Mouse (Mus musculus): ENCODE measurements around the gene Id3. TPM values are rescaled to one million over a fixed set of nuclear protein-coding genes. Genes with fewer than 3 reads are reported as not detected.

Id3 gene
- total and polyA plus RNA-seq, 2 experiments from 2014 or later: 156 to 208 TPM

- H3K27ac ChIP-seq (ENCODE audit: low read depth, low read length): no peak overlapping the region
Measured at GRCm38 (mm10) chr4:136147436-136148135, 4.3 kb downstream of the Id3 start.

GRCm38 (mm10) chr4:136148342-136149044 is 5.2 kb downstream of the Id3 start:
- no peaks in the 10 kb centered on the region for H3K9me3 ChIP-seq (ENCODE audit: low read length)
- DNase-seq (ENCODE audit: low spot score) (no peak), ATAC-seq (ENCODE audit: low FRiP score) (peak; percentile 9; the same call in 1 of the 2 replicates)
- no peaks in the 10 kb centered on the region; the same call in none of the 2 replicates for H3K27me3 ChIP-seq (ENCODE audit: insufficient read depth, low read length)
- peak overlapping the region; percentile 48 for H3K4me3 ChIP-seq (ENCODE audit: low read depth, low read length)
- peak overlapping the region; percentile 96 for H3K4me2 ChIP-seq (ENCODE audit: low read depth, low read length, poor library complexity, severe bottlenecking)
- no peak overlapping the region; the same call in 1 of the 2 replicates for H3K9ac ChIP-seq (replicated peaks; ENCODE audit: low read length, poor library complexity, severe bottlenecking)
- H3K27ac ChIP-seq (ENCODE audit: low read depth, low read length): 0 out of 2 replicates have a peak overlapping the region, but pooled peaks have one; percentile 38
- peaks cover 7% of the 10 kb centered on the region; the same call in 1 of the 2 replicates for H3K4me1 ChIP-seq (ENCODE audit: insufficient read depth, low read length)
- H3K36me3 ChIP-seq (ENCODE audit: insufficient read depth, low read length): no peaks in the 10 kb centered on the region
- no peak for TF ChIP-seq CTCF (IDR thresholded peaks at IDR 0.05)
- 11% methylated on average over 30 of the region's 31 CpGs for WGBS

More at GRCm38 (mm10) chr4:136147436-136148135, 4.3 kb downstream of the Id3 start:
- ATAC-seq (ENCODE audit: low FRiP score) (peak; percentile 75), DNase-seq (ENCODE audit: low spot score) (peak; percentile 80)
- no peaks in the 10 kb centered on the region for H3K9me3 ChIP-seq (ENCODE audit: low read length)
- peaks cover 7% of the 10 kb centered on the region; the same call in 1 of the 2 replicates for H3K4me1 ChIP-seq (ENCODE audit: insufficient read depth, low read length)
- no peak for TF ChIP-seq CTCF (IDR thresholded peaks at IDR 0.05)
- H3K36me3 ChIP-seq (ENCODE audit: insufficient read depth, low read length): no peaks in the 10 kb centered on the region
- peak overlapping the region; percentile 96 for H3K4me2 ChIP-seq (ENCODE audit: low read depth, low read length, poor library complexity, severe bottlenecking)
- peak overlapping the region; percentile 48 for H3K4me3 ChIP-seq (ENCODE audit: low read depth, low read length)
- H3K9ac ChIP-seq (replicated peaks; ENCODE audit: low read length, poor library complexity, severe bottlenecking): peak overlapping the region; percentile 52; the same call in 1 of the 2 replicates
- 2% methylated on average over 33 of the region's 48 CpGs for WGBS
- peaks cover 2% of the 10 kb centered on the region for H3K27me3 ChIP-seq (ENCODE audit: insufficient read depth, low read length)

- ATAC-seq (ENCODE audit: low FRiP score): no peak
- 89% methylated on average over 2 of the region's 2 CpGs for WGBS
- no peak overlapping the region for H3K27ac ChIP-seq (ENCODE audit: low read depth, low read length)
Measured at GRCm38 (mm10) chr4:136149045-136149379, 5.7 kb downstream of the Id3 start.

GRCm38 (mm10) chr4:136149734-136150133 is 6.4 kb downstream of the Id3 start:
- WGBS: 44% methylated on average over 3 of the region's 3 CpGs
- H3K27ac ChIP-seq (ENCODE audit: low read depth, low read length): no peak overlapping the region
- ATAC-seq (ENCODE audit: low FRiP score): no peak

More at GRCm38 (mm10) chr4:136149045-136149379, 5.7 kb downstream of the Id3 start:
- H3K36me3 ChIP-seq (ENCODE audit: insufficient read depth, low read length): no peaks in the 10 kb centered on the region
- H3K4me1 ChIP-seq (ENCODE audit: insufficient read depth, low read length): peaks cover 6% of the 10 kb centered on the region; the same call in 1 of the 2 replicates
- no peak overlapping the region for H3K9ac ChIP-seq (replicated peaks; ENCODE audit: low read length, poor library complexity, severe bottlenecking)
- DNase-seq (ENCODE audit: low spot score): no peak
- no peak overlapping the region for H3K4me3 ChIP-seq (ENCODE audit: low read depth, low read length)
- no peak overlapping the region for H3K4me2 ChIP-seq (ENCODE audit: low read depth, low read length, poor library complexity, severe bottlenecking)
- H3K9me3 ChIP-seq (ENCODE audit: low read length): no peaks in the 10 kb centered on the region
- no peak for TF ChIP-seq CTCF (IDR thresholded peaks at IDR 0.05)
- H3K27me3 ChIP-seq (ENCODE audit: insufficient read depth, low read length): no peaks in the 10 kb centered on the region; the same call in none of the 2 replicates

GRCm38 (mm10) chr4:136150596-136150995 is 7.3 kb downstream of the Id3 start:
- WGBS: 38% methylated on average over 4 of the region's 4 CpGs
- Histone ChIP-seq H3K4me3 (ENCODE audit: low read depth, low read length) (no peak overlapping the region), H3K36me3 (ENCODE audit: insufficient read depth, low read length) (no peaks in the 10 kb centered on the region), H3K4me2 (ENCODE audit: low read depth, low read length, poor library complexity, severe bottlenecking) (no peak overlapping the region), H3K27ac (ENCODE audit: low read depth, low read length) (no peak overlapping the region), H3K9me3 (ENCODE audit: low read length) (no peaks in the 10 kb centered on the region), H3K9ac (replicated peaks; ENCODE audit: low read length, poor library complexity, severe bottlenecking) (no peak overlapping the region), H3K4me1 (ENCODE audit: insufficient read depth, low read length) (peaks cover 2% of the 10 kb centered on the region; the same call in 1 of the 2 replicates), H3K27me3 (ENCODE audit: insufficient read depth, low read length) (no peaks in the 10 kb centered on the region; the same call in none of the 2 replicates)
- no peak for TF ChIP-seq CTCF (IDR thresholded peaks at IDR 0.05)
- ATAC-seq (ENCODE audit: low FRiP score) (no peak), DNase-seq (ENCODE audit: low spot score) (no peak)

More at GRCm38 (mm10) chr4:136149734-136150133, 6.4 kb downstream of the Id3 start:
- no peak overlapping the region for H3K9ac ChIP-seq (replicated peaks; ENCODE audit: low read length, poor library complexity, severe bottlenecking)
- peaks cover 2% of the 10 kb centered on the region; the same call in 1 of the 2 replicates for H3K4me1 ChIP-seq (ENCODE audit: insufficient read depth, low read length)
- TF ChIP-seq CTCF (IDR thresholded peaks at IDR 0.05): peak; percentile 79
- H3K4me3 ChIP-seq (ENCODE audit: low read depth, low read length): no peak overlapping the region
- H3K27me3 ChIP-seq (ENCODE audit: insufficient read depth, low read length): no peaks in the 10 kb centered on the region; the same call in none of the 2 replicates
- no peaks in the 10 kb centered on the region for H3K36me3 ChIP-seq (ENCODE audit: insufficient read depth, low read length)
- DNase-seq (ENCODE audit: low spot score): no peak
- H3K4me2 ChIP-seq (ENCODE audit: low read depth, low read length, poor library complexity, severe bottlenecking): no peak overlapping the region
- no peaks in the 10 kb centered on the region for H3K9me3 ChIP-seq (ENCODE audit: low read length)

Data from midbrain, postnatal 0 days (tissue).